Mouse (Mus musculus): ENCODE measurements around the gene Abtb2. TPM values are rescaled to one million over a fixed set of nuclear protein-coding genes. Genes with fewer than 3 reads are reported as not detected.

Abtb2 gene
- total and polyA plus RNA-seq, 3 experiments, result 0.05 TPM; not detected in 2

DNA sequence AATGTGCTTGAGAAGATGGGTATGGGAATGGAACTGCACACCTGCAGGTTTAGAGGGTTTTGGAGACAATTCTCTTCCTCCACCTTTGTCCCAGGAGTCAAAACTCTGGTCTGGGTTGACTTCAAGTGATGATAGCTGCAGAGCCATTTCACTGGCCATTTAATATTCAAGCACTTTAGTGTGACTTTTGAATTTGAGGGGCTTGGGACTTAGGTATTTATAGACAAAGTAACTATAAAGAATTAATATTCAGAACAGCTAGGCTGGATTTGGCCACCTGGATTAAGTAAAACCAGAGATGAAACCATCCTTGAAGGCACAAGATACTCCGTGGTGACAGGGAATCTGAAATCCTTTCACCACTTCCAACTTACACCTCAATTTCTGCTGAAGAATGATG, 196.4 kb downstream of the Abtb2 start:
- DNase-seq (ENCODE audit: low spot score), result no peak
- no peak overlapping the region; the same call in 1 of the 2 replicates for H3K4me3 ChIP-seq (ENCODE audit: low read depth, low read length)

More for the DNA sequence above, 196.4 kb downstream of the Abtb2 start:
- TF ChIP-seq GATA2 (IDR thresholded peaks at IDR 0.05; ENCODE audit: borderline replicate concordance, low read depth, low read length) (no peak), TAL1 (conservative IDR thresholded peaks at IDR 0.05; ENCODE audit: low read depth, low read length) (no peak), POLR2AphosphoS5 (IDR thresholded peaks at IDR 0.05; ENCODE audit: insufficient replicate concordance, low read depth, low read length) (no peak), GATA1 (IDR thresholded peaks at IDR 0.05; ENCODE audit: borderline replicate concordance, low read length) (no peak), CTCF (IDR thresholded peaks at IDR 0.05; ENCODE audit: low read depth, low read length) (no peak)
- Histone ChIP-seq H3K9me3 (replicated peaks) (no peaks in the 10 kb centered on the region), H3K4me1 (ENCODE audit: insufficient read depth, low read depth, low read length) (peaks cover 19% of the 10 kb centered on the region), H3K36me3 (replicated peaks) (peaks cover 50% of the 10 kb centered on the region), H3K27me3 (ENCODE audit: insufficient read depth, low read length) (no peaks in the 10 kb centered on the region)
- no peak for ATAC-seq (ENCODE audit: extremely low read depth, insufficient number of reproducible peaks, low FRiP score, poor library complexity, severe bottlenecking)

Other genes with a start within 250 kb of the Abtb2 start
- gene Elf5, start 154.6 kb upstream of the Abtb2 start, total RNA-seq (2014; fragmentation: Nextera tagmentation), result not detected in 2 replicates
- gene Elf5, start 154.6 kb upstream of the Abtb2 start, total RNA-seq (2017), result 0.11 TPM in 1 of 2 replicates, not detected in the other
- gene Elf5, start 154.6 kb upstream of the Abtb2 start, polyA plus RNA-seq (2012), result not detected in 2 replicates
- 325 and 382 TPM in 2 replicates for gene Cat, start 81.2 kb upstream of the Abtb2 start, total RNA-seq (2014; fragmentation: Nextera tagmentation)
- 114 and 122 TPM in 2 replicates for gene Cat, start 81.2 kb upstream of the Abtb2 start, total RNA-seq (2017)
- gene Cat, start 81.2 kb upstream of the Abtb2 start, polyA plus RNA-seq (2012), result 135 and 144 TPM in 2 replicates
- 68.1 and 97.4 TPM in 2 replicates for gene Nat10, start 195.0 kb downstream of the Abtb2 start, total RNA-seq (2014; fragmentation: Nextera tagmentation)
- 68.0 and 72.4 TPM in 2 replicates for gene Nat10, start 195.0 kb downstream of the Abtb2 start, total RNA-seq (2017)
- gene Nat10, start 195.0 kb downstream of the Abtb2 start, polyA plus RNA-seq (2012), result 21.8 and 29.8 TPM in 2 replicates
- 570 and 643 TPM in 2 replicates for gene Caprin1, start 231.3 kb downstream of the Abtb2 start, total RNA-seq (2014; fragmentation: Nextera tagmentation)
- gene Caprin1, start 231.3 kb downstream of the Abtb2 start, total RNA-seq (2017), result 460 and 513 TPM in 2 replicates
- gene Caprin1, start 231.3 kb downstream of the Abtb2 start, polyA plus RNA-seq (2012), result 203 and 210 TPM in 2 replicates